Mouse (Mus musculus): Measurements from ENCODE around the gene Casp7. TPM values are rescaled to one million over a fixed set of nuclear protein-coding genes. Genes with fewer than 3 reads are reported as not detected.
"Not testable (repeated sequence)": the region's sequence is repeated elsewhere in the genome, so short reads cannot be mapped to it uniquely, and the experiment has no call there.

Casp7 gene
- 24.3 to 36.1 TPM (median 25.4 TPM) in 3 replicates for total RNA-seq (2017)

DNA sequence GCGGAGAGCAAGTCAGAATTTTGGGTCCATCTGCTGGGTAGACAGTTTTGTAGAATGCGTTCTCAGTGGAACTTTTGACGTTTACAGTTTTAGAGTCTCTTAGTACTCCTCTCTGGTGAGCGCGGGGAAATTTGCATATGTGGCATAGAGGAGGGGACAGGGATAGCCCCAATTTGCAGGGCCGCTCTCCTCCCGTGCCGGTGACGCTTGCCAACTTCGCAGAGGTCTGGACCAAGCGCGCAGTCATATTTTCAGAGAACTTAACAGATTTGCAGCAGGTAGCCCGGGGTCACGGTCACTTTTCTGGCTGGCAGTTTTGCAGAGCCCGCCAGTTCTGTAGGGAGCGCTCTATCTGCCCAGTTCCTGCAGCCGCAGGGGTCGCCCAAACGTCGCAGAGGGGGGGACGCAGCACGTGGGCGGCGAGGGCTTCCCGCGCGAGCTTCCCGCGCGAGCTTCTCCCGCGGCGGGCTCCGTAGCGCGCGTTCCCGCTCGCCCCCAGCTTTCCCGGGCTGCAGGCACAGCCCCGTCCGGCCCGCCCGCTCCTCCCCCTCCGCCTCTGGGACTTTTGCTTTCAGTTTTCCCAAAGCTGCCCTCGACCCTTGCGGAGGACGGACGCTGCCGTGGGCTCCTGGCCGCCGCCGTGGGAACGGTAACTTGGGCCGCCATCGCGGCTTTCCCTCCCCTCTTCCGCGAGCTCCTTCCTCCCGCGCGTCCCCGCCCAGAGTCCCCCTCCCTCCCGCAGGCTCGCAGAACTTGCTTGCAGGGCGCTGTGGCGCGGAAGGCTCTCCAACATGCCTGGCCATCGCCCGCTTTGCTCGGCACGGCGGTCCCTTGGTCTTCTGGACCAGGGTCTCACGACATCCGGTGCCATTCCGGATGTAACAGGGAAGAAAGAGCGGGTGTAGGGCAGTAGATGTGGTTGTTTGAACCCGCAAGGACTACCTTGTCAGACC is at the start of gene Casp7:
Gene Casp7, plus strand, starts transcription at position 461 of the 953 bp plus-strand sequence.
- peak; percentile 51 for ATAC-seq (replicated peaks; ENCODE audit: insufficient number of reproducible peaks, low FRiP score, low TSS enrichment, poor library complexity, severe bottlenecking)

DNA sequence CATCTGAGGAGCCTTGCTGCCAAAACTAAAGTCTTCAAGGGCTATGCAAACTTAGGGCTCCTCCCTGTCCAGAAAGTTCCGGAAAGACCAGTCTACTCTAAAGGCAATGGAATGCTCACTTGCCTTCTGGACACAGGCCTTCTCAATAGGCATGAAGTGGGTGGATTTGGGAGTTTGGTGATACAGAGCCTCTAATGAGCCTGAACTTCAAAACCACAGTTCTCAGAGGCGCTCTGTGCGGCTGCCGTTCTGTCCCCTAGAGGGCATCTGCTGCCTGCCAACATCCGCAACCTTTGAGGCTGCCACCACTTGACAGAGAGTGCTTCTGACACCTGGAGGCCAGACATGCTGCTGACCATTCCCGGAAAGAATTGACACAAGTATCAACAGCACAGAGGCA is 47.6 kb upstream of the Casp7 start:
- ATAC-seq (replicated peaks; ENCODE audit: insufficient number of reproducible peaks, low FRiP score, low TSS enrichment, poor library complexity, severe bottlenecking): no peak

DNA sequence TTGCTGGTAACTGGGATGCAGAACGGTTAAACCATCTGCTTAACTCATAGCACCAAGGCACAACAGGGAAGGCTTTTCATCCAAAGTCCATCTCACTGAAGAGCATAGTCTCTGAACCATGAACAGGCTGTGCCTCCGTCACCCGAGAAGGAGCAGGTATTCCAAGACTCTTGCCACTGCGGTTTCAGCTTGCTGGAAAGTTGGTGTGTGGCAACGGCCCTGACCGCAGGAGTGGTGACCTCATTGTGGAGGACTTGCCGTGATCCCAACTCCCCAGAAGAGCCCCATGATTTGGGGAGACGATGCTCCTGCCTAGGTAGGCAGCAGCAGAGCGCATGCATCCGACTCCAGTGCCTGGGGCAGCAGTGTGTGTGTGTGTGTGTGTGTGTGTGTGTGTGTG is 43.2 kb upstream of the Casp7 start:
- ATAC-seq (replicated peaks; ENCODE audit: insufficient number of reproducible peaks, low FRiP score, low TSS enrichment, poor library complexity, severe bottlenecking): no peak

DNA sequence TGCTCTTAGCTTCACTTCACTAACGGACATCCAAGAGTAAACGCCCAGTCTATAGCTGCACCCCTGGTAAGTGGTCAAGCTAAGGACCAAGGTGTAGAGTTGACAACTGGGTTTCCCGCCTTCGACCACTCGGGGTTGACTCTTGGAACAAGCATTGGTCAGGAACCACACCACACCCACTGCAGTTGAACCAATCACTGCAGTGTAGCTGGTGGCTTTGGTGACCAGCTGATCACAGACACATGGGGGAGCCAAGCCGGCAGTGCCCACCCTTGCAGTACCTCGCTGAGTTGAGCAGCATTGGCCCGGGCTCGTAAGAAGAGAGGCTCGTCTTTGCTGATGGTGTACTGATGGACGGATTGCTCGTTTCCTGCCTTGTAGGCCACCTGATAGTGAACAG is 41.7 kb upstream of the Casp7 start:
- ATAC-seq (replicated peaks; ENCODE audit: insufficient number of reproducible peaks, low FRiP score, low TSS enrichment, poor library complexity, severe bottlenecking): no peak

DNA sequence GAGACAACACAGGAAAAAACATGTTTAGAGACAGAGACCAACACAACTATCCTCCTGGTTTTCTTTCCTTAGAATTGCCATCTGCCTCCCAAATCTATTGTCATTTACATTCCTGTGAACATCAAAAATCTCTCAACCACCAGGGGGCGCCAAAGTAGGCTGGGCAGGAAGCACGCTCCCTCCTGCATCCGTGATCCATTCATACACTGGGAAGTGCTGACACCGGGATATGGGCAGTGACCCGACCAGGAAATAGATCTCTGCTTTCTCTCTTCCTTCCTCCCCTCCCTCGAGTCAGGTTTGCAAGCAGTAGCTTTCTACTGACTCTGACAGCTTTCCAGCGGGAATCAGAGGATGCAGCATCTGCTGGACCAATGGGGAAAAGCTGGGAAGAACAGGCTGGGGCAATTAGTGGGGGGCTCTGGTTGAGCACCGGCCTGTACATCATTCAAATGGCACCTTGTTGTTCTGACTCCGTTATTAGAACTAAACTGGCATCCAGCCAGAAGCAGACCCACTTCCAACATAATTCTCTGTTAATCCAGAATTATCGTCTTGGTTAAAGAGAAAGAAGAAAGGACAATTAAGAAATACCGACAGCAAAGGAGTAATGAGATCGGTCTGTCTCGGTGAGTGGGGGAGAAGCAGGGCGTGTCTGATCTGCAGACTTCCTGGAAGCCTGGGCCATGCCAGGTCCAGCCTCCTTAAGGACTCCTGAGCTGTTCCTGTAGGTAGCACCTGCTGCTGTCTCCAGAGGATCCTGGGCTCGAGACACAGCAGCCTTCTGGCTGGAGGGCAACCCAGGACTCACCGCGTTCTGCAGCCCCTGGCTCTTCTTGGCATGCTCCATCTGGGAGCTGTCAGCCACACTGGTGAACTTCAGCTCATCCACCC is 40.2 kb upstream of the Casp7 start:
- ATAC-seq (replicated peaks; ENCODE audit: insufficient number of reproducible peaks, low FRiP score, low TSS enrichment, poor library complexity, severe bottlenecking): no peak

DNA sequence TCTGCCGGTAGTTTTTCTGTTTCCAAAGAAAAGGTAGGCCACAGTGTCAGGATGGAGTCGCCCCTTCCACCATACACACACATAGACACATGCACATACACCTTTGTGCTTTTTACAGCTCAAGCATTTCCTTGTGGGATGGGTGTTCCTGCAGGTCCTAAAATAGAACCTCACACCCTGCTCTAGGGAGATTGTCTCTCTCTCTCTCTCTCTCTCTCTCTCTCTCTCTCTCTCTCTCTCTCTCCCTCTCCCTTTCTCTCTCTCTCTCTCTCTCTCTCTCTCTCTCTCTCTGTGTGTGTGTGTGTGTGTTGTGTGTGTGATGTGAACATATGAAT is 39.6 kb upstream of the Casp7 start:
- not testable (repeated sequence) for ATAC-seq (replicated peaks; ENCODE audit: insufficient number of reproducible peaks, low FRiP score, low TSS enrichment, poor library complexity, severe bottlenecking)

DNA sequence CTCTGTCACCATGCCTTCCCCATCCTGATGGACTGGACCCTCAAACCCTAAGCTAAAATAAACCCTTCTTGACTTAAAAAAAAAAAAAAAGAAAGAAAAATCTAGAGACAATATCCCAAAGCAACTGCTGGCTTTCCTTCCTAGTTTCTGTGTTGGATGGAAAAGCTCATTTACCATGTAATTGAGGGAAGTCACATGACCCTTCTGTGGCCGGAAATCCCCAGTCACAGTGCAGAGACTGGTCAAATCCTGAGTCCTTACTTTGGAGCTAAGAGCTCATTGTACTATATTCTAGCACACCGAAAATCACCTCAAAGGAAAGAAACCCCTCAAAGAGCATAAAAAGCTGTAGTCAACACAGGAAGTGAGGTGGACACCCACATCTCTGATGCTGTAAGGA is 38.0 kb upstream of the Casp7 start:
- ATAC-seq (replicated peaks; ENCODE audit: insufficient number of reproducible peaks, low FRiP score, low TSS enrichment, poor library complexity, severe bottlenecking): no peak

DNA sequence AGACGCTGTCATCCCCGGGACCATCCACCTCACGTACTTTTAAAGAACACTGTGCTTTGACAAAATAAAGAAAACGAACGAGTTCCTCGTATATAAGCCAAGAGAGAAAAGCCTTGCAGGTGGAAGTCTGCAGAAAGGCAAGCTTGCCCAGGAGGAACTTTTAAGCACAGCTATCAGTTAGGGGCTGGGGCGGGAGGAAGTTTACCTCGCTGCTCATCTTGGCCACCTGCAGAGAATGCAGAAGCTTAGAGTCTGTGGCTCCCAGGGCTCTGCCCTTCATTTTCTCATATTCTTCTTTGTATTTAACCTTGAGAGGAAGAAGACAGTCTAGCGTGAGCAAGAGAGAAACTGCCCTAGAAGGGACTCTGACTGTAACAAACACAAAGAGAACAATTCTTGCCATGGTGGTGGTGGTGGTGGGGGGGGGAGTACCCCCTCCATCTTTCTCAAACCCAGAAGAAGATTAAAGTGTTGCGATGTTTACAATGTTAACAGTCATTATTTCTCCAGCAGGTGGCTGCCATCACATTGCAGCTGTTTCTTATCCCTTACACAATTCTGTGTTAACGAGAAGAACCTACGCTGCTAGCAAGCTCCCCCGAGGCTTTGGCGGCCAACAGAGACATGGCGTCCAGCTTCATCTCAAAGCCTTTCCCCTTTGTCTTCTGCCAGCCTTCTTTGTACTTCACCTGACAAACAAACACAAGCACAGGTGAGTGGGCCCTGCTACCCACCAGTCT is 33.0 kb upstream of the Casp7 start:
- no peak for ATAC-seq (replicated peaks; ENCODE audit: insufficient number of reproducible peaks, low FRiP score, low TSS enrichment, poor library complexity, severe bottlenecking)

DNA sequence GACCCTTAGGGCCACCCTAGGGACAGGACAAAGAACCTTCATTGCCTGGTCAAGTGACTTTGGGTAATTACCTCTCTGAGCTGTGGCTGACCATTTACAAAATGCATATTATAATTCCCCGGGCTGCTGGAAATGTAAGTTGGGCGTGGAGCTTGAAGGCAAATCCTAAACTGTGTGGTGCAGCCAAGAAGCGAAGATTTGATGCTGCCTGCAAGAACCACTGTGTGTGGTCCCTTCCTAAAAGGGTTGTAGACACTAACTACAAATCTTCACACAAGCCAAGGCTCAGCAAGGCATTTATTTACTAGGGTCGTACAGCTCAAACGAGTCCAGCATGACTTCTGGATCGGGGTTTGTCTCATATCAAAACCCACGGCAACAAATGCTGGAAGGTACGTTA is 32.4 kb upstream of the Casp7 start:
- ATAC-seq (replicated peaks; ENCODE audit: insufficient number of reproducible peaks, low FRiP score, low TSS enrichment, poor library complexity, severe bottlenecking): no peak

DNA sequence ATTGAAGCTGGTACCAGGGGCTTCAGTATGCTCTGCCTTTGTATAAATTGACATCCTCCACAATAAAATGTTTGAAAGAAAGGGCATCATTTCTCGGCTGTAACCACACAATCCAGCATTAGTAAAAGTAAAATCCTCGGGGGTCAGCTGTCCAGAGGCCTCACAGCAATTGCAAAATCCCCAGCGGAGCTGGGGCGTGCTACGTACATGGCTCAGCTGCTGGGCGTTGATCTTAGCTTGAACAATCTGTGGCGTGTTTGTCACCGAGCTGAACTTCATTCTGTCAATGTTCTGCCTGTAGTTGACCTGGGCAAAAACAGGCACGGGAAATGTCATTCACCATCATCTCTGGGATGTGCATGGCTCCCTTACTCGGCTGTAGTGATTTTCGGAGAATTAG is 30.8 kb upstream of the Casp7 start:
- no peak for ATAC-seq (replicated peaks; ENCODE audit: insufficient number of reproducible peaks, low FRiP score, low TSS enrichment, poor library complexity, severe bottlenecking)

DNA sequence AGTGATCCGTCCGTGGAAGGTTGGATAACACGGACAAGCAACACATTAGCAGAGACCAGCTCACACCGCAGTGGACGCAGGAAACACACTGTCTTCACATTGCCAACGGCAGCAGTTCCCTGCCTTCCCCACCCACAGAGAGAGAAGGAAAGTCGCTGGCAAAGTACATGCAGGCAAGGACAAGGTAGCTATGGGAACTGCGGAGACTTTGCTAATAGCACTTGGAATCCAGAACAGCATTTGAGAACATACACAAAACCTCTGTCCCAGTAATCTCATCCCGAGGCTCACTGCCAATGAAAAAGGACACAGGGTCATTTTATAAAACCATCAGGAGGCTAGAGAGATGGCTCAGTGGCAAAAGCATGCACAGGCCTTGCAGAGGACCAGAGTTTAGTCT is 30.3 kb upstream of the Casp7 start:
- no peak for ATAC-seq (replicated peaks; ENCODE audit: insufficient number of reproducible peaks, low FRiP score, low TSS enrichment, poor library complexity, severe bottlenecking)

DNA sequence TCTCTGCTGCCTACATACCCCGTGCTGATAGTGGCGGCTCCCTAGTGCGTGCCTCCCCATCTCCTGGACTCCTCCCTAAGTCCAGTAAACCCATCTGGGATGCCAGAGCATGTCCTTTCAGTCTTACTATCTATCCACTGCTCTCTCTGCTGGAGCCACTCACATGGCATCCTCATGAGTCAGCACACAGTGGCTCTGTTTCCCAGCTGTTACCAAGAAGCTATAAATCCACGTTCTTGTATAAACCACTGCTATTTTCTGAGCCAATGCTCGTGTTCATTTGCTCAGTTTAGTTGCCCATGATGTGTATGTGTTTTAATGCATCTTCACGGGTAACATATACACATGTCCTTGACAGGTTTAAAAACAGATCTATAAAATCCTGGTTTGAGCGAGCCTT is 29.2 kb upstream of the Casp7 start:
- no peak for ATAC-seq (replicated peaks; ENCODE audit: insufficient number of reproducible peaks, low FRiP score, low TSS enrichment, poor library complexity, severe bottlenecking)

DNA sequence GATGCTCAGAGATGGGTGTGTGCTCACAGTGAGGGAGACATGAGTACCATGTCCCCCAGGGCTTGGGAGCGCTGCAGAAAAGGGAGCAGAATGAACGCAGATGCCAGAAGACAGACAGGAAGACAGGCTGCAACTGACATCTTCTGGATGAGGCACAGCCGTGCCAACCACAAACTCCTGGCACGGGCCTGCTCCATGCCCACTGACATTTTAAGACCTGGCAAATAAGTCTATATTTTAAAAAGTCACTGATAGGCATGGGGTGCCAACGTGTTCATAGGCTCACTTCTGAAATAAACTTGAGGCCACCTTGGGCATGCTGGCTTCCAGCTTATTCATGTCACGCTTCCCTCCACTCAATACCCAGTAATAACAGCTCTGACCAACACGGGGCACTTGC is 28.0 kb upstream of the Casp7 start:
- ATAC-seq (replicated peaks; ENCODE audit: insufficient number of reproducible peaks, low FRiP score, low TSS enrichment, poor library complexity, severe bottlenecking): no peak

DNA sequence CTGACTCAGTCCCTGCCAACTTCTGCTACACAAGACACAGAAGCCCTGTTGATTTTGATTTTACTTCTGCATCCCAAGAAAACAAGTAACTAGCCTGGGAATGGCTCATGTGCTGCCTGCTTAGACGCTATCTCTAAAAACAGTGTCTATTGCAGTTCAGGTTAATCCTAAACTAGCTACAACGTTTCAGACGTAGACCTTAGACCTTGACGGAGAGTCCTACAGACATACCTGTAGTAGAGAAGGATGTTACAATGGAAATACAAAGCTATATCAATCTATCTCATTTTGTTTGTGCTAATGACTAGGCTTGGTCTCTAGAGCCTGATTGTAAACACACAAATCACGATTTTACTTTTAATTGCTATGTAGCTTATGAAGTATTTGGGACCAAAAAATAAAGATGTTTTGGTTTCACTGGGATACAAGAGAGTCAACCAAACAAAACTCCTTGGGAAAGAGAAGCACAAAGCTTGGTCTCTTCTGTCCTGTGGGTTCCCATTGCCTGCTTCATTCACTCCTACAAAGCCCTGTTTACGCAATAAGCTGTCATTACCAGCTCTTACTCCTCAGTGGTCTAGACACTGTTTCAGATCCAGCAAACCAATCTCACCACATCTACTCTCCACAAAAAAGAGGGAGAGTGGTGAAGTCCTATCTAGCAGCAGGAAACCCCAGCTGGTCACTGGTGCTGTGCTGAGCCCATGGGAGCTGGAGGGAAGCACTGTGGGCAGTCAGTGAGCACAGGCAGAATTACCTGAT is 26.4 kb upstream of the Casp7 start:
- ATAC-seq (replicated peaks; ENCODE audit: insufficient number of reproducible peaks, low FRiP score, low TSS enrichment, poor library complexity, severe bottlenecking): no peak

DNA sequence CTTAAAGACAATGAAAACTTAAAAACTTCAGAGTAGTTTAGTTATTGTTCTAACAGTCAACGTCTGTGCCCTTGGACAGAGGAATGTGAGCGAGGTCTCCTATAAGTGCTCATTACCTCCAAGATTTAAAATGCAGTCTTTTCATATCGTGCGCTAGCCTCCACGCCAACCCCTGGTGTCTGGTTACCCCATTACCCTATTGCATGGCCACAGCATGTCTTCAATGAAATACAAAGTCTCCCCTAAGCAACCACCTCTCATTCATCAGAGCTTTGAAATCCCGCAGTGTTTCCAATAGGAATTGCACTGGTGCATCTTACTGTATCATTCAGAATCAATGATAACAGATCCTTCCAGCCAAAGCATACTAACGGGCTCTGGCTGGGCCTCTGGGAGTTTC is 24.7 kb upstream of the Casp7 start:
- ATAC-seq (replicated peaks; ENCODE audit: insufficient number of reproducible peaks, low FRiP score, low TSS enrichment, poor library complexity, severe bottlenecking): no peak

DNA sequence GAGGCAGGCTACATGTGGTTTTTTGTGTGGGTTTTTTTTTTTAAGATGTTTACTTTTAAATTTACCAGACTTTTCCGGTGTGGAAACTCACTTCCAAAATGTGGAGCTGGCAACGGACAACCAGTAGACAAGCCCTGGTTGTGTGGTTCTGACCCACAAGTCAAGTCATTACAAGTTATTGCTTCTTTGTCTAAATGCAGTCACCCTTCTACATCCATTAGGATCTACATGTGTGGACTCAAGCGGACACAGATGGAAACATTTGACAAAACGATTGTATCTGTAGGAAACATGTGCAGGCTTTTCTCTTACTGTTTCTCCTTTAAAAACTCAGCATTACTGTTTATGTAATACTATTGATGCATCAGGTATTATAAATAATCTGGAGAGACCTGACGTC is 23.7 kb upstream of the Casp7 start:
- no peak for ATAC-seq (replicated peaks; ENCODE audit: insufficient number of reproducible peaks, low FRiP score, low TSS enrichment, poor library complexity, severe bottlenecking)

DNA sequence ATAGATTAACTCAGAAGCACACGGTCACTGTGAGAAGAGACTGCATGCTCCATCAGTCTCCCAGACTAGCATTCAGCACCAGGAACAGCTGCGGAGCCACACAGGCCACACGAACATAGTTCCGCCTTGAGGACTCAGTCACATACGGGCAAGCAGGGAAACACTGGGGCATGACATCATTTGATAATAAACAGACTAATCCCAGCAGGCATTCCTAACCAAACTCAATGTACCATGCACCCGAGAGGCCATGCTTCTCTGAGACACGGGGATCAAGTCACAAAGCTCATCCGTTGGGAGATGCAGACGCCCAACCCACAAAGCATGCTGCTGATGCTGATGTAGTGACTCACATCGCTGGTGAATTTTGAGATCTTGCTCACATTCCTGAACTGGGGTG is 22.9 kb upstream of the Casp7 start:
- no peak for ATAC-seq (replicated peaks; ENCODE audit: insufficient number of reproducible peaks, low FRiP score, low TSS enrichment, poor library complexity, severe bottlenecking)

DNA sequence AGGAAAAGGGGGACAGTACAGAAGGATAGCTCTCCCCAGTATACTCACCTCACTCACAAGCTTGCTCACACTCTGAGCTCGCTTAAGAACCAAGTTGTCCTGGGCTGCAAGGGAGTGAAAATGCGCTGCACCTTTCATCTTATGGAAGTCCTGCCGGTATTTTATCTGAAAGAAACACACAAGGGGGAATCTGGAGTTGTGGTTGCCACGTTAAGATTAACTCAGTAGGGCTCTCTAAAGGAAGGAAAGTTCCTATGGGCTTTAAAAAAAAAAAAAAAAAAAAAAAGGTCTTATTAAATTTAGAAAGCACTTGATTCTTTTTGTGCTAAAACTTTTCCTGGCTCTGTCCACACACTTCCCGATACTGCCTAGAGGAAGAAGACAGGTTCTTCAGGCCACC is 18.9 kb upstream of the Casp7 start:
- ATAC-seq (replicated peaks; ENCODE audit: insufficient number of reproducible peaks, low FRiP score, low TSS enrichment, poor library complexity, severe bottlenecking): no peak

All from monocyte, adult 5-6 weeks (primary cell).